Mouse (Mus musculus): ENCODE measurements around the gene Abl2.

- TF ChIP-seq CTCF (IDR thresholded peaks at IDR 0.05; ENCODE audit: control insufficient read depth, insufficient read depth, insufficient replicate concordance, low read depth, low read length) (no peak), POLR2A (IDR thresholded peaks at IDR 0.05; ENCODE audit: control insufficient read depth, low read depth, low read length) (no peak)
These were observed 110.0 kb downstream of the Abl2 start for GRCm38 (mm10) chr1:156668602-156669001.
